Mouse (Mus musculus) embryonic fibroblast, embryonic 13.5 days (primary cell): Measurements from ENCODE around the gene Gm34302. TPM values are rescaled to one million over a fixed set of nuclear protein-coding genes. Genes with fewer than 3 reads are reported as not detected.
"Not testable (repeated sequence)": the region's sequence is repeated elsewhere in the genome, so short reads cannot be mapped to it uniquely, and the experiment has no call there.

Source experiments
- H3K27ac ChIP-seq: 2 replicates; pipeline ENCODE4 v1.5.1; 2012; ENCODE audit warnings: low read length, control low read depth, inconsistent platforms; ENCODE audit not compliant: insufficient read depth
- H3K4me1 ChIP-seq: 2 replicates; pipeline ENCODE4 v1.6.1; 2011; ENCODE audit warnings: low read length; ENCODE audit not compliant: control insufficient read depth, insufficient read depth
- H3K4me3 ChIP-seq: 2 replicates; pipeline ENCODE4 v1.5.1; 2011; ENCODE audit warnings: mild to moderate bottlenecking, control low read depth, low read length; ENCODE audit not compliant: insufficient read depth
- CTCF ChIP-seq: IDR thresholded peaks from 2 replicates; pipeline ENCODE4 v1.5.1; 2011; ENCODE audit warnings: mild to moderate bottlenecking, control low read depth, low read length, moderate library complexity, borderline replicate concordance; ENCODE audit not compliant: insufficient read depth
- POLR2A ChIP-seq: IDR thresholded peaks from 2 replicates; pipeline ENCODE4 v1.6.1; 2011; ENCODE audit warnings: low read depth, mild to moderate bottlenecking, control low read depth, low read length, moderate library complexity
- polyA plus RNA-seq: library from polyadenylated mRNA; stranded (reverse); fragments of >200 nt; gene quantifications from 2 replicates; pipeline ENCODE4 v1.2.4, GENCODE M21; 2011; ENCODE audit warnings: low read depth; ENCODE audit not compliant: missing spikeins, insufficient read length

Gm34302 gene
- polyA plus RNA-seq = not detected in 2 replicates

- H3K4me1 ChIP-seq = no peaks in the 10 kb centered on the region
- no peak within 1 kb of the TSS for H3K4me3 ChIP-seq
- H3K27ac ChIP-seq = no peak within 1 kb of the TSS
- TF ChIP-seq CTCF = no peak
- no peak for TF ChIP-seq POLR2A
Observed at GRCm38 (mm10) chr3:63483726-63484125, at the start of gene Gm34302. TSS of gene Gm34302 (minus strand) at chr3:63483879.

GRCm38 (mm10) chr3:63531847-63532246, 48.2 kb upstream of the Gm34302 start:
- H3K27ac ChIP-seq = no peak overlapping the region
- no peak overlapping the region for H3K4me3 ChIP-seq
- no peak for TF ChIP-seq POLR2A
- no peak for TF ChIP-seq CTCF
- H3K4me1 ChIP-seq = no peaks in the 10 kb centered on the region

- H3K4me1 ChIP-seq = no peaks in the 10 kb centered on the region
- no peak overlapping the region for H3K27ac ChIP-seq
- H3K4me3 ChIP-seq = no peak overlapping the region
- no peak for TF ChIP-seq CTCF
- no peak for TF ChIP-seq POLR2A
Observed at GRCm38 (mm10) chr3:63517681-63518080, 34.0 kb upstream of the Gm34302 start.

DNA sequence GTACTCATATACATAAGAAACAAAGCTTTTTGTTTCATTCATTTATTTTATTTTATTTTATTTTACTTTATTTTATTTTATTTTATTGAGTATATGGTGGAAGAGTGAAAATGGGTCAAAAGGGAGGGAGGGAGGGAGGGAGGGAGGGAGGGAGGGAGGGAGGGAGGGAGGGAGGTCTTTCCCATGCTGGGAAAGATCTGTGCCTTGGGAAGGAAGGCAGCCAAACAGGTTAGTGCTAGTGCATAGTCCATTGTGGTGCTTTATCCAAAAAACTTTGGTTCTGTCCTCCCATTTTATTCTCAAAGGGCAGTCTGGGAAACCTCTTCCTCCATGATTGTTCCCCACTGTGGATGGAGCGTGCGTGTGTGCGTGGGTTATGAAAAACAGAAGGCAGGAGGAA, 32.6 kb upstream of the Gm34302 start:
- not testable (repeated sequence) for H3K4me3 ChIP-seq, H3K27ac ChIP-seq, H3K4me1 ChIP-seq

- no peak overlapping the region for H3K27ac ChIP-seq
- H3K4me1 ChIP-seq = no peaks in the 10 kb centered on the region
- no peak overlapping the region for H3K4me3 ChIP-seq
- TF ChIP-seq CTCF (no peak), POLR2A (no peak)
Observed at GRCm38 (mm10) chr3:63511316-63511715, 27.6 kb upstream of the Gm34302 start.

GRCm38 (mm10) chr3:63509484-63509883, 25.8 kb upstream of the Gm34302 start:
- no peak overlapping the region for H3K27ac ChIP-seq
- TF ChIP-seq POLR2A (no peak), CTCF (no peak)
- no peaks in the 10 kb centered on the region for H3K4me1 ChIP-seq
- no peak overlapping the region for H3K4me3 ChIP-seq

- Histone ChIP-seq H3K27ac (no peak overlapping the region), H3K4me1 (no peaks in the 10 kb centered on the region), H3K4me3 (no peak overlapping the region)
- TF ChIP-seq CTCF (no peak), POLR2A (no peak)
Observed at GRCm38 (mm10) chr3:63508924-63509323, 25.2 kb upstream of the Gm34302 start.

GRCm38 (mm10) chr3:63504433-63504832, 20.8 kb upstream of the Gm34302 start:
- H3K4me3 ChIP-seq = no peak overlapping the region
- H3K27ac ChIP-seq = no peak overlapping the region
- no peaks in the 10 kb centered on the region for H3K4me1 ChIP-seq
- TF ChIP-seq POLR2A = no peak
- no peak for TF ChIP-seq CTCF

DNA sequence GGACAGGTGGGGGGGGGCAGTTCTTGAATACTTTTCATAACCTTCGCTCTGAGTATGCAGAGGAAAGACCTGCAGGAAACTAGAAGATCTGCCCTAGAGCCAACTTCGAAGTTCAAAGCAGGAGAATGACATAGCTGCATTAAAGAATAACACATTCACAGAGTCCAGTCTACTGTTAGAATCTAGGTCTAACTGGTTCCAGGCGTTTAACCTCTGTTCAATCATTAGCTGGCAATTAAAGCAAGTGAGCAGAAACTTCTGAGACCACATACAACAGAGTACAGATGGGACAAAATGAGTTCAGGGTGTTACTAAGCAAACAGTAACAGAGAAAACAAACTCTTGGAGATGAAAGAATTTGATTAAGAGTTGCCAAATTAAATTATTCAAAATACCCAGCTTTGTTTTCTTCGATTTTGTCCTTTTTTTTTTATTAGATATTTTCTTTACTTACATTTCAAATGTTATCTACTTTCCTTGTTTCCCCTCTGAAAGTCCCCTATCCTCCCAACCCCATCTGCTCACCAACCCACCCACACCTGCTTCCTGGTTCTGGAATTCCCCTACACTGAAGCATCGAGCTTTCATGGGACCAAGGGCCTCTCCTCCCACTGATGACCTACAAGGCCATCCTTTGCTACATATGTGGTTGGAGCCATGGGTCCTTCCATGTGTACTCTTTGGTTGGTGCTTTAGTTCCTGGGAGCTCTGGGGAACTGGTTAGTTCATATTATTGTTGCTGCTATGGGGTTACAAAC, 11.1 kb upstream of the Gm34302 start:
- no peak overlapping the region for H3K4me3 ChIP-seq
- no peaks in the 10 kb centered on the region for H3K4me1 ChIP-seq
- no peak overlapping the region for H3K27ac ChIP-seq
- TF ChIP-seq CTCF = no peak
- no peak for TF ChIP-seq POLR2A

DNA sequence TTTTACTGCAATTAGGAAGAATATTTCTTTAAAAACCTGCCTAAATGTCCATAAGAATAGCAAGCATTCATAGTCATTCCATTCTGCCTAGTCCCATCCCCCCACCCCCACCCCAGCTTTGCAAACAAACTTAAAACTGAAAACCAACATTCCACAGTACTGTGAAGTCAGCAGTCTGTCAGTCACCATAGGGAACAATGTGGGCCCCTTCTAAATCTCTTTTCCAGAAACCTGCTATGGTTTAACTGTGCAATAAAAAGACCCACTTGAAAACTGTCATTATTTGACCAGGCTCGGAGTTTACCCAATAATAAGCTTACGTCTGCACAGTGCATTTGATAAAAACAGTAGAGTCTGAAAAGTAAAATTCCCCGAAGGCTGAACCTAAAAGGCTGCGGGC, 9.9 kb upstream of the Gm34302 start:
- no peak overlapping the region for H3K27ac ChIP-seq
- TF ChIP-seq CTCF (no peak), POLR2A (no peak)
- H3K4me3 ChIP-seq = no peak overlapping the region
- no peaks in the 10 kb centered on the region for H3K4me1 ChIP-seq
